Mouse (Mus musculus): ENCODE results near the gene Cdc34.

- TF ChIP-seq CTCF (IDR thresholded peaks at IDR 0.05; ENCODE audit: insufficient read depth, low read length) (no peak), POLR2A (IDR thresholded peaks at IDR 0.05; ENCODE audit: borderline replicate concordance, extremely low read depth, low read depth, low read length) (no peak)
Measured at GRCm38 (mm10) chr10:79698459-79698858, 16.5 kb downstream of the Cdc34 start.
